Mouse (Mus musculus) embryonic fibroblast, embryonic 13.5 days (primary cell): ENCODE data around the gene Dpy19l2. TPM values are rescaled to one million over a fixed set of nuclear protein-coding genes. Genes with fewer than 3 reads are reported as not detected.

ENCODE experiments used
- H3K27ac ChIP-seq: 2 replicates; pipeline ENCODE4 v1.5.1; 2012; ENCODE audit warnings: low read length, control low read depth, inconsistent platforms; ENCODE audit not compliant: insufficient read depth
- H3K4me1 ChIP-seq: 2 replicates; pipeline ENCODE4 v1.6.1; 2011; ENCODE audit warnings: low read length; ENCODE audit not compliant: control insufficient read depth, insufficient read depth
- H3K4me3 ChIP-seq: 2 replicates; pipeline ENCODE4 v1.5.1; 2011; ENCODE audit warnings: mild to moderate bottlenecking, control low read depth, low read length; ENCODE audit not compliant: insufficient read depth
- CTCF ChIP-seq: IDR thresholded peaks from 2 replicates; pipeline ENCODE4 v1.5.1; 2011; ENCODE audit warnings: mild to moderate bottlenecking, control low read depth, low read length, moderate library complexity, borderline replicate concordance; ENCODE audit not compliant: insufficient read depth
- POLR2A ChIP-seq: IDR thresholded peaks from 2 replicates; pipeline ENCODE4 v1.6.1; 2011; ENCODE audit warnings: low read depth, mild to moderate bottlenecking, control low read depth, low read length, moderate library complexity
- polyA plus RNA-seq: library from polyadenylated mRNA; stranded (reverse); fragments of >200 nt; gene quantifications from 2 replicates; pipeline ENCODE4 v1.2.4, GENCODE M21; 2011; ENCODE audit warnings: low read depth; ENCODE audit not compliant: missing spikeins, insufficient read length

Dpy19l2 gene
- polyA plus RNA-seq, 1 experiment = not detected

DNA sequence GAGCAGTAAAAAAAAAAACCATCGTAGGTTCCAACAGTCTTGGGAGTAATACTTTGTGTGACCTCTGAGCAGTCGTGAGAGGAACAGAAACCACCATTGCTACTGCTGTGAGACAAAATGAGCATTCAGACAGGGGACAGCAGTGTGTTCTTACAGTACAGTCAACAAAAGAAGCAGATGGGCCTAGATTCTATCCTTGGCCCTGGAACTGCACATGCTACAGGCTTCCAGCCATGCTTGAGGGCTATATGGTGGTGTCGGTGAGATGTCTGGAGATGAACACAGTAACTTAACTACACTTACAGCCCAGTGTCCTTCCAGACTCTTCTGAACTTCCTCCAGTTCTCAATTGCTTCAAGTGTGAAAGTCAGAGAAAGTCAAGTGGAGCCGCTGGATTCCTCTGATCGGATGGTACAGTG lies 184.0 kb downstream of the Dpy19l2 start:
- H3K27ac ChIP-seq = 0 out of 2 replicates have a peak overlapping the region, but pooled peaks have one; percentile 32
- no peak overlapping the region for H3K4me3 ChIP-seq
- TF ChIP-seq POLR2A = no peak
- no peak for TF ChIP-seq CTCF
- H3K4me1 ChIP-seq = no peaks in the 10 kb centered on the region

DNA sequence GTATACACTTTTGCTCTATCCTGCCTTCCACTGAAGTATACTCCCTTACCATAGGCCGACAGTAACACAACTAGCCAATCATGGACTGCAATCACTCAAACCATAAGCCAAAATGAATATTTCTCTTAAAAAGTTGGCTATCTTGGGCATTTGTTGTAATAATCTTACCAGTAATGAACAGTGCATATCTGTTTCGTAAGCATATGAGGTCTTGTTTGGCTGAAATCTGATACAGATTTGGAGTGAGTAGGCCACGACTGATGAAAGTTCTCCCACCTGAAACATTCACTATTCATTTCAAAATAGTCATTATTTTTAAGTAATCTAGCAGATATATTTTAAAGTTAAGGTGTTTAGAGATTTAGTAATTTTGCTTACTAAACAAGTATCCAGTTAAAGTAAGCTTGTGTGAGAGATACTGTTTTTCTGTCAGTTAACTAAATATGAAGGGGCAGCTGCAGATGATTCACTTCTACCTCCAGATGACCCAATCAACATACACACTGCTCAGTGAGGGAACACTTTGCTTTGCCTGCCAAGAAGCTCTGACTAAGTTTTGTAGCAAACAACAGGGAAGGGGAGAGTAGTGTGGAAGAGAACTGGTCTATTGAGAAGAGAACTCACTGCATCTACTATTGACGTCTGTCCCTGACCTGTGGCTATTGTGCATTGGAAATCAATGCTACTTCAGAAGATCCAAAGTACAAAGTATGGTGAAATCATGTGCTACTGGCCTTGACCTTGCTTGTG lies 184.5 kb downstream of the Dpy19l2 start:
- peak overlapping the region; percentile 32; the same call in 1 of the 2 replicates for H3K27ac ChIP-seq
- TF ChIP-seq CTCF = no peak
- TF ChIP-seq POLR2A = no peak
- H3K4me1 ChIP-seq = no peaks in the 10 kb centered on the region
- H3K4me3 ChIP-seq = no peak overlapping the region

DNA sequence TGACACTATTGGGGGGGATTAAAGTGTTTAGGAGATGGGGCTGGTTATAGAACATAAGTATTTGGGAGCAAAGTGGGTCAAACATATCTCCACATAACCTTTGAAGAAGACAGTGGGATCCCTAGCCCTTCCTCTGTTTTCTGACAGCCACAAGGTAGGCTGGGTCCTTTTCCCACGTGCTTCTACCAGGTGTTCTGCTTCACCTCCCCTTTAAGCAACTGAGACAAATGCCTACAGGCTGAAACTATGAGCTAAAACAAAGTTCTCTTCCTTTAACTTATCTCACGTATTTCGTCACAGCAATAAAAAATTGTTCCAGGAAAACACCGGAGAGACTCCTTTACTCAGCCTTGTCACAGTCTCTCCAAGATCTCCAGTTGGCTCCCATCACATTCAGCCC lies 187.2 kb downstream of the Dpy19l2 start:
- Histone ChIP-seq H3K4me1 (no peaks in the 10 kb centered on the region), H3K27ac (no peak overlapping the region), H3K4me3 (no peak overlapping the region)
- no peak for TF ChIP-seq CTCF
- TF ChIP-seq POLR2A = no peak

Other genes starting within 250 kb of the Dpy19l2 start
- 64.3 and 69.2 TPM in 2 replicates for gene Dpy19l1, start 193.2 kb downstream of the Dpy19l2 start, polyA plus RNA-seq
- not detected in 2 replicates for gene Cypt4, start 71.1 kb downstream of the Dpy19l2 start, polyA plus RNA-seq
- gene Tbx20, start 78.0 kb upstream of the Dpy19l2 start, polyA plus RNA-seq = 0.38 and 0.39 TPM in 2 replicates